Mouse (Mus musculus): Measurements from ENCODE around the gene Art3.

GRCm38 (mm10) chr5:92363179-92363578 lies 31.6 kb downstream of the Art3 start:
- TF ChIP-seq CTCF (IDR thresholded peaks at IDR 0.05; ENCODE audit: low read depth) (no peak), EP300 (optimal IDR thresholded peaks at IDR 0.05) (no peak)

All from stomach, postnatal 0 days (tissue).